Mouse (Mus musculus): ENCODE data around the gene Cpe. TPM values are rescaled to one million over a fixed set of nuclear protein-coding genes. Genes with fewer than 3 reads are reported as not detected.
"Not testable (repeated sequence)": the region's sequence is repeated elsewhere in the genome, so short reads cannot be mapped to it uniquely, and the experiment has no call there.

Gene Cpe
- total RNA-seq, 2 experiments from 2014 or later, result 223 to 229 TPM

GRCm38 (mm10) chr8:64688161-64688560, 4.7 kb downstream of the Cpe start:
- intact Hi-C loops (cut with DNase I), result no loop called here
- DNase-seq, result peak in 1 of 2 experiments; percentile 5

- intact Hi-C loops (cut with DNase I), result no loop called here
- DNase-seq, result no peak
Observed at GRCm38 (mm10) chr8:64682501-64682900, 10.4 kb downstream of the Cpe start.

- no peak for DNase-seq
- intact Hi-C loops (cut with DNase I), result no loop called here
Observed at GRCm38 (mm10) chr8:64676381-64676780, 16.5 kb downstream of the Cpe start.

GRCm38 (mm10) chr8:64674951-64675585, 17.8 kb downstream of the Cpe start:
- no peak for DNase-seq
- intact Hi-C loops (cut with DNase I), result no loop called here

- intact Hi-C loops (cut with DNase I), result no loop called here
- no peak for DNase-seq
Observed at GRCm38 (mm10) chr8:64672920-64673319, 19.9 kb downstream of the Cpe start.

- no peak for DNase-seq
- intact Hi-C loops (cut with DNase I), result no loop called here
Observed at GRCm38 (mm10) chr8:64671937-64672336, 20.9 kb downstream of the Cpe start.

- DNase-seq; intact Hi-C loops (cut with DNase I): not testable (repeated sequence)
Observed at GRCm38 (mm10) chr8:64666305-64666704, 26.5 kb downstream of the Cpe start.

GRCm38 (mm10) chr8:64665563-64665962, 27.3 kb downstream of the Cpe start:
- DNase-seq, result no peak

GRCm38 (mm10) chr8:64664811-64665210, 28.0 kb downstream of the Cpe start:
- intact Hi-C loops (cut with DNase I), result no loop called here

More at GRCm38 (mm10) chr8:64665563-64665962, 27.3 kb downstream of the Cpe start:
- intact Hi-C loops (cut with DNase I), result no loop called here

GRCm38 (mm10) chr8:64664350-64664749, 28.5 kb downstream of the Cpe start:
- no peak for DNase-seq
- intact Hi-C loops (cut with DNase I), result no loop called here

More at GRCm38 (mm10) chr8:64664811-64665210, 28.0 kb downstream of the Cpe start:
- DNase-seq, result no peak

GRCm38 (mm10) chr8:64659097-64659496, 33.8 kb downstream of the Cpe start:
- DNase-seq, result no peak
- intact Hi-C loops (cut with DNase I), result no loop called here

- intact Hi-C loops (cut with DNase I), result no loop called here
- DNase-seq, result no peak
Observed at GRCm38 (mm10) chr8:64657980-64658401, 34.9 kb downstream of the Cpe start.

- intact Hi-C loops (cut with DNase I), result no loop called here
- no peak for DNase-seq
Observed at GRCm38 (mm10) chr8:64657517-64657916, 35.3 kb downstream of the Cpe start.

- DNase-seq, result no peak
- intact Hi-C loops (cut with DNase I), result no loop called here
Observed at GRCm38 (mm10) chr8:64655887-64656286, 37.0 kb downstream of the Cpe start.

GRCm38 (mm10) chr8:64655087-64655486, 37.8 kb downstream of the Cpe start:
- intact Hi-C loops (cut with DNase I), result no loop called here
- DNase-seq, result no peak

- intact Hi-C loops (cut with DNase I), result no loop called here
- no peak for DNase-seq
Observed at GRCm38 (mm10) chr8:64652285-64652684, 40.6 kb downstream of the Cpe start.

- intact Hi-C loops (cut with DNase I), result no loop called here
- DNase-seq, result no peak
Observed at GRCm38 (mm10) chr8:64648063-64648462, 44.8 kb downstream of the Cpe start.

- no peak for DNase-seq
- intact Hi-C loops (cut with DNase I), result no loop called here
Observed at GRCm38 (mm10) chr8:64647148-64647547, 45.7 kb downstream of the Cpe start.

GRCm38 (mm10) chr8:64646421-64646820, 46.4 kb downstream of the Cpe start:
- DNase-seq, result no peak
- intact Hi-C loops (cut with DNase I), result no loop called here

- DNase-seq, result no peak
- intact Hi-C loops (cut with DNase I), result no loop called here
Observed at GRCm38 (mm10) chr8:64644108-64645005, 48.5 kb downstream of the Cpe start.

- intact Hi-C loops (cut with DNase I), result no loop called here
- DNase-seq, result no peak
Observed at GRCm38 (mm10) chr8:64643382-64643781, 49.5 kb downstream of the Cpe start.

- DNase-seq, result no peak
- intact Hi-C loops (cut with DNase I), result no loop called here
Observed at GRCm38 (mm10) chr8:64642799-64643198, 50.1 kb downstream of the Cpe start.

Measured in gastrocnemius, postnatal 36 days (tissue).